Mouse (Mus musculus) fat pad, adult 2 months (tissue): ENCODE results near the gene Dusp23.

Experiments used
- DNase-seq: peaks from one replicate; pipeline ENCODE4 v3.0.0-alpha.2; 2011; ENCODE audit warnings: low read depth, low spot score; ENCODE audit errors: extremely low read depth

Gene Dusp23

GRCm38 (mm10) chr1:172624081-172624480 lies 8.7 kb downstream of the Dusp23 start:
- no peak for DNase-seq

GRCm38 (mm10) chr1:172623599-172623998 lies 9.2 kb downstream of the Dusp23 start:
- no peak for DNase-seq

DNA sequence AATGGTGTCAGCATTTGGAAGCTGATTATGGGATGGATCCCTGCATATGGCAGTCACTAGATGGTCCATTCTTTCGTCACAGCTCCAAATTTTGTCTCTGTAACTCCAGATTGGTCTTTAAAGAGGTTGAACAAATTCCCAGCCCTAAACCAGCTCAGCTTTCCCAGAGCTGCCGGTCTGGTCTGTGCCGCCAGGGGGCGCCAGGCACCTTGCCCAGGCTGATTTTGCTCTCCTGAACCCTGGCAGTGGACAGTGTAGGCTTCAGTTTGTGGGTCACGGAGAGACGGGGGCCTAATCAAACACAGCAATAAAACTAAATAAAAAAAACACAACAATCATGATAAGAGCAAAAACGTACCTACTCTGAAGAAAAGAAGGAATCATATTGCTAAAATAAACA lies 13.5 kb downstream of the Dusp23 start:
- DNase-seq = no peak

- no peak for DNase-seq
These were observed 14.6 kb downstream of the Dusp23 start for GRCm38 (mm10) chr1:172618141-172618540.

DNA sequence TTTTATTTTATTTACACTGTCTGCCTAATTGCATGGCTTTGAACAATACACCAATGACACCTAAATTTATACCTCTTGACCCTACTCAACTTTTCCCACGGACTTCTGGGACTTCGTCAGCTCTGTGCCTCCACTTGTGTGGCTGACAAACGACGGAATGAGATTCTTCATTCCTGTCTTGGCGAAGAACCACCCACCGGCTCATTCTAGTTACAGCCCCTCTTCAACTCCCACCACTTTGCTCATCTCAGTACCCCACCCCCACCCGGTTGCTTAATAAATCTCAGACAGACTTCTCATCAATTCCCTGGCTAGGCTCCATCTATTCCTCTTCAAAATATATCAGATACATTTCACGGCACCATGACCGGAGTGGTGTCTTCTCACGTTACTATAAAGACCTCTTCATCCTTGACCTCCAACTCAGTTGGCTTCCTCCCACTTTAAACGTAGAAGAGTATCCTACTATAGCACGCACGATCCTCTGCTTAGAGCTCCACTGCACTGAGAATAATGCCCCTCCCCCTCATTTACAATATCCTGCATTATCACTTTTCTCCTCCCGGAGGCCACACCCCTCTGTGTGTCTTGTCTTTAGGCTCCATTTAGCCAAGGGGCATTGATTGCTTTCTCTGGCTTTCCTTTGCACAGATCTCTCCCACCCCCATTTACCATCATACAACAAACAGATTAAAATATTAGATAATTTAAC lies 15.2 kb downstream of the Dusp23 start:
- no peak for DNase-seq

- DNase-seq = no peak
These were observed 16.0 kb downstream of the Dusp23 start for GRCm38 (mm10) chr1:172616537-172617300.

- DNase-seq = no peak
These were observed 17.4 kb downstream of the Dusp23 start for GRCm38 (mm10) chr1:172615412-172615811.

- no peak for DNase-seq
These were observed 18.1 kb downstream of the Dusp23 start for GRCm38 (mm10) chr1:172614654-172615053.

- DNase-seq = no peak
These were observed 20.0 kb downstream of the Dusp23 start for GRCm38 (mm10) chr1:172612745-172613144.

- no peak for DNase-seq
These were observed 21.5 kb downstream of the Dusp23 start for GRCm38 (mm10) chr1:172611304-172611703.

- no peak for DNase-seq
These were observed 30.4 kb downstream of the Dusp23 start, which contains the start of gene Fcrl6 for GRCm38 (mm10) chr1:172602326-172602725. Gene Fcrl6, minus strand, starts transcription at chr1:172602551.

DNA sequence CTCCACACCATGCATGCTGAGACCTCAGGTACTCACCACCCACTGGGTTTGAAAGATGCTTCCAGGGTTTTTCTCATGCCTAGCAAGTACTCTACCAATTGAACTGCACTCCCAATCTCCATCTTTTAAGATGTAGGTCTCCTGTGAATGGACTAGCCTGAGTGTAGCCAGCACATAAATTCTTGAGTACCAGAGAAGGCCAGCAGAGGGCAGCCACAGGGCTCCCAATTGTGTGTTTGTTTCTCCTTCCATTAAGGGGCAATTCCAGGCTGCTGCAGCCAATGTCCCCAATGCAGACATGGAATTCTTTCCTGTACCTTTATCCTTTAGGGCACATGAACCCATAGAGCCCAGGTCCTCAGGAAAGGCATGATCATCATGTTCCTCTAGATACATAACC lies 38.3 kb downstream of the Dusp23 start:
- no peak for DNase-seq

DNA sequence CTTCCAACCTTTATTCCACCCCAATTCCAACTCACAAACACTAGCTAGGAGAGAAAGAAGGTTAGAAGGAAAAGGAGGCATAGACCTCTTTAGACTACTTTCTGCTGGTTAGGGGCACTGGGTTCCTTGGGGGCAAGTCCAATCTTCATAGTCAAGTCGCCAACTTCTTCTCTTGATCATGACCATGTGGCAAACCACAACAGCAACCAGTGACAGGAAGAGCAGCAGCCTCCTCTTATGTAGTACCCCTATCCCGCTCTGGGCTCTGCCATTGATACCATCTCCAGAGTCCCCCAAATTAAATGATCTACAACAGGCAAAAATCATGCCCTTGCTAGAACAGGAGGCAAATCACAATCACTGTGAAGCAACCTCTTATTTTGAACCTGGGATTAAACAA lies 38.8 kb downstream of the Dusp23 start:
- DNase-seq = no peak

GRCm38 (mm10) chr1:172593321-172593720 lies 39.4 kb downstream of the Dusp23 start:
- no peak for DNase-seq

- no peak for DNase-seq
These were observed 42.4 kb downstream of the Dusp23 start, which contains the start of gene Slamf8 for GRCm38 (mm10) chr1:172590385-172590784. Gene Slamf8, minus strand, starts transcription at chr1:172590568.

DNA sequence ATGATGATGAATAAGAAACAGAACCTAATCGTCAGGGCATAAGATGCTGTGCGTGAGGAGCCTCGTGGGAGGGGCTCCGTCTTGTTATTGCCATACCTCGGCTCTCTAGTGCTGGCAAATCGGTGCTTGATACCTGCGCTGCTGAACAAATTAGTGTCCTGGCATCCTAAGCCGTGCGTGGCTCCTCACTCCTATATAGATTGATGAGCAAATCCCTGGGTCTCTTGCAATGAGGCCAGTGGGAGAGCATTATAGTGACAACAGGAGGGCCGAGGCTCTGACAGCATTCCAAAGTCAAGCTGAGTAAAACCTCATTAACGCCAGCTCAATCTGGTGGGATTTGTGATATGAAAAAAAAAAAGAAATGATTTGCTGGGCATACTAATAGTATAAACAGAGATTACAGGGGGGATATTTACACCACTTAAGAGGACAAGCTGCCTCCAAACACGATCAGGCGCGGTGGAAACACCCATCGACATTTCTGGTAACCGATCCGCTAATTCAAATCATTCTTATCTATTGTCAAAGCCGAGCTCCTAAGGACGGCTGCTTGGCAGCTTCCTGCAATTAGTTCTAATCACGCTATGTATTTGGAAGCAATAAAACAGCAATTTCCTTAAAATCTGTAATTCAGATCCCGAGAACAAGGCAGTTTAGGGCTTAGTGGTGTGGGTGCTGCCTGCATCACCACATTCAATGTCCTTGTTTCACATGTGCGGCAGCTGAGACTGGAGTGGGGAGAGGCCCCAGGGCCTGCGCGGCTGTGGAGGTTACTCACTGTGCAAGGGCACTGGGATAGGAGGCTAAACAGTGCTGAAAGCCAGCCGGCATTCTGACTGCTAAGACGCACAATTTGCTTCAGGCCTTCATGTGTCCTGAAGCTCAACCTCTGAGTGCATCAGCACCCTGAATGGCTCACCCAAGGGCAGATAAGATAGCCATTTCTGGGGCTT lies 46.9 kb downstream of the Dusp23 start:
- DNase-seq = no peak

DNA sequence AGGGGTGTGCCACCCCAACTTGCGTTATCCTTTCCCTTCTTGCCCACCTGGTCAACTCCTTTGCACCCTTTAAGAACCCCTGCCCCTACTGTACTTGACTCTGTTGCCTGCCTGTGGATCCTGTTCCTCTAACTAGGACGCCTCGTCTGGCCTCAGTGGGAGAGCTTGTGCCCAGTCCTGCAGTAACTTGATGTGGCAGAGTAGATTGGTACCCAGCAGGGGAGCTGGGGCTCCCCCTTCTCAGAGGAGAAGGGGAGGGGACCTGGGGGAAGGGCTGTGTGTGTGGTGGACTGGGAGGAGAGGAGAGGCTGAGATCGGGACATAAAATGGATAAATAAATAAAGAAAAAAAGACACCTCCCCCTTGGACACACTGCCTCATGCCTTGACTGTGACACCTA lies 47.7 kb downstream of the Dusp23 start:
- DNase-seq = no peak

DNA sequence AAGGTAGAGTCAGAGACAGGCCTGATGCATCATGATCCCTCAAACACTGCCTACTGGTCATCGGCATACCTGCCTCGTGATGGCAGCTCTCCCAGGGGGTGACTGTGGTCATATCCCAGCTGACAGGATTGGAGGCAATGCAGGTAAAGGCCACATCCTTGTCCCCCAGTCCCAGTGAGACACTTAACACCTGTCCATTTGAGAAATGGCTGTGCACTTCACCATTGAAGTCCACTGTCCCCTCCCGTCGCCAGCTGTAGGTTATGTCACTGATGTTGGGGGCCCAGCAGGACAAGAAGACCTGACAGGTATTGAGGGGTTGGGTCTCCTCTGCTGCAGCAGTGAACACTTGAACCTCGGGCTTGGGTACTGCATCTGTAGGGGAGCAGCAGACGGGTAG lies 48.5 kb downstream of the Dusp23 start:
- DNase-seq = no peak

DNA sequence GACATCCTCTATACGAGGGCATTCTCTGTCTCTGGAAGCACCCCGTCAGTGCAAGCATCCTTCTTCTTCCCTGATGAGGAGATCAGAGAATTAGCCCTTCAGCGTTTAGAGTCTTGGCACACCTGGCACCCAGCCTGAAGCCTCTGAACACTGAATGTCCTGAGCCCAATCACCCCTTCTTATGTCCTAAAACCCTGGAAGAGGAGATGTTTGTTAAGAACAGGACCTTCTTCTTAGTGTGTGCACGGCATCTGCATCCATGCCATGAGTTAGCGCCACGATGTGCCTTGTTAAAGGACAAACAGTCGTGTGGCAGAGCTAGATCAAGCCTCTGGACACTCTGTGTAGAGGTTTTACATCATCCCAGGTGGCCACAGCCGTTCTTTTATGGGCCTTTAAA lies 50.3 kb downstream of the Dusp23 start:
- no peak for DNase-seq
